Mouse (Mus musculus) testis, adult 2 months (tissue): Measurements from ENCODE around the gene Csrnp3.

Experiments
- CTCF ChIP-seq: fragments of 200-500 bp; IDR thresholded peaks from 2 replicates; pipeline ENCODE4 v1.5.1; 2012; ENCODE audit warnings: low read depth, mild to moderate bottlenecking, inconsistent platforms, low read length, moderate library complexity; ENCODE audit not compliant: control insufficient read depth, insufficient read depth, insufficient replicate concordance
- POLR2A ChIP-seq: fragments of 200-500 bp; IDR thresholded peaks from 2 replicates; pipeline ENCODE4 v1.6.1; 2012; ENCODE audit warnings: low read depth, mild to moderate bottlenecking, inconsistent platforms, low read length, moderate library complexity; ENCODE audit not compliant: control insufficient read depth

- TF ChIP-seq CTCF (no peak), POLR2A (no peak)
These were observed 177.9 kb downstream of the Csrnp3 start for GRCm38 (mm10) chr2:66023419-66023818.
